Mouse (Mus musculus) forebrain, embryonic 14.5 days (tissue): ENCODE measurements around the gene Zfp59. TPM values are rescaled to one million over a fixed set of nuclear protein-coding genes. Genes with fewer than 3 reads are reported as not detected.
"Not testable (repeated sequence)": the region's sequence is repeated elsewhere in the genome, so short reads cannot be mapped to it uniquely, and the experiment has no call there.

Experiments used
- ATAC-seq: fragments of 200-750 bp; cut with Nextera tagmentation; 2 replicates; pipeline ENCODE4 v1.8.0; 2017; ENCODE audit warnings: mild to moderate bottlenecking, moderate library complexity
- DNase-seq: peaks from one replicate; pipeline ENCODE4 v3.0.0-alpha.2; 2015; ENCODE audit warnings: low spot score
- H3K27ac ChIP-seq: fragments of 300-500 bp; sonication (generic); 2 replicates; pipeline ENCODE4 v1.5.1; 2014; ENCODE audit warnings: low read depth, mild to moderate bottlenecking, control low read depth, low read length, moderate library complexity
- H3K27me3 ChIP-seq: fragments of 300-500 bp; sonication (generic); replicated peaks from 2 replicates; pipeline ENCODE4 v1.6.1; 2014; ENCODE audit warnings: low read length, control low read depth, mixed read lengths; ENCODE audit not compliant: control insufficient read depth, insufficient read depth
- H3K36me3 ChIP-seq: fragments of 300-500 bp; sonication (generic); 2 replicates; pipeline ENCODE4 v1.6.1; 2014; ENCODE audit warnings: low read length, control low read depth; ENCODE audit not compliant: control insufficient read depth, insufficient read depth
- H3K4me1 ChIP-seq: fragments of 300-500 bp; sonication (generic); 2 replicates; pipeline ENCODE4 v1.6.1; 2014; ENCODE audit warnings: antibody characterized with exemption, low read length, control low read depth; ENCODE audit not compliant: control insufficient read depth, insufficient read depth
- H3K4me2 ChIP-seq: fragments of 300-500 bp; sonication (generic); 2 replicates; pipeline ENCODE4 v1.6.1; 2014; ENCODE audit warnings: mild to moderate bottlenecking, control low read depth, low read length
- H3K4me3 ChIP-seq: fragments of 300-500 bp; sonication (generic); 2 replicates; pipeline ENCODE4 v1.5.1; 2014; ENCODE audit warnings: low read depth, low read length, control low read depth
- H3K9ac ChIP-seq: fragments of 300-500 bp; sonication (generic); 2 replicates; pipeline ENCODE4 v1.6.1; 2014; ENCODE audit warnings: mild to moderate bottlenecking, low read length, control low read depth, moderate library complexity
- H3K9me3 ChIP-seq: fragments of 300-500 bp; sonication (generic); replicated peaks from 2 replicates; pipeline ENCODE4 v1.6.1; 2016; ENCODE audit warnings: low read length, control low read depth, mixed read lengths; ENCODE audit not compliant: control insufficient read depth
- WGBS: fragments of 180-500 bp; shearing (Covaris S2); extraction: QIAGEN DNeasy Blood & Tissue Kit; methylation state at CpG from one replicate; pipeline ENCODE4 v1.1.7; 2014; 5-methylcytosine and 5-hydroxymethylcytosine counted together
- polyA plus RNA-seq: library from polyadenylated mRNA; unstranded; fragments of >200 nt; fragmentation: Nextera tagmentation; extraction: Ambion mirVana; gene quantifications from 2 replicates; pipeline ENCODE4 v1.2.1, GENCODE M21; 2014

Zfp59 gene
- polyA plus RNA-seq, 1 experiment from 2014 or later: 12.0 TPM

DNA sequence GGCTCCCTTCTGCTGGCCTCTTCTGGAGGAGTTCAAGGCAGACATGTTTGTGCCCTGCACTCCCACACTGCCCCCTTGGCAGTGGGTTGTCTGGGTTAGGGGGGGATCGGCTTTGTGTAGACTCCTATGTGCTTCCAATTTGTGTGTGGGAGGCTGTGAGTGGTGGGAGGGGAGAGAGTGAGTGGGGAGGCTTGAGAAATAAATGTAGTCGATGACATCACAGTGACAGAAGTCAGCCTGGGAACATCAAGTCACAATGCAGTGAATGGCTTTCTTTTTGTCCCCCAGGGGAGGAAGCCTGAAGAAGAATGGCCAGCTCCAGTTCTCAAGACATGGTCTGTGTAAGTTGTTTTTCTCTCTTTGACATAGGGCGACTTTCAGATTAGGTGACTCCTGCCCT is 31.5 kb upstream of the Zfp59 start, which contains the start of gene Zfp626:
Zfp626 (plus strand) TSS at position 301 of the 400 bp plus-strand sequence.
- H3K27ac ChIP-seq, H3K27me3 ChIP-seq, ATAC-seq, H3K4me1 ChIP-seq, H3K4me2 ChIP-seq, DNase-seq, H3K4me3 ChIP-seq, H3K9ac ChIP-seq, H3K9me3 ChIP-seq: not testable (repeated sequence)
- WGBS: 83% methylated on average over 2 of the region's 3 CpGs
- peaks cover 37% of the 10 kb centered on the region for H3K36me3 ChIP-seq

DNA sequence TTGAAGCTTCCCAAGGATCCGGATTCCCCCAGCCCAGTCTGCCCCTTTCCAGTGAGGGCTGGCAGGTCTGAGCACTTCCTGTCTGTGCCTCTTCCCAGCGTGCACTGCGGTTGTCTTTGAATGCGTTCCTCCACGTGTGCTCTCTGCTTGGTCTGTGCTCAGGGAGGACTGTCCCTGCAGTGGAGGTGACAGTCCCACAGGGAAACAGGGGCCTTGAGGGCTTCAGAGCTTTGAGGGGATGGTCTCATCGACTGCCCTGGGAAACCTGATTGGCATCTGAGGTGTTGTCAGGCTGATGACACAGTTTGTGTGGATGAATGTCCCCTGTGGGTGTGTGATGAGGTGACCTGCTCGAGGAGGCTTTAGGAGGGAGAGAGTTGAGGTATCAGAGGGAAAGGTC is 31.1 kb upstream of the Zfp59 start:
- not testable (repeated sequence) for ATAC-seq, DNase-seq, H3K4me2 ChIP-seq, H3K4me3 ChIP-seq, H3K4me1 ChIP-seq, H3K27ac ChIP-seq, H3K27me3 ChIP-seq, H3K9me3 ChIP-seq, H3K9ac ChIP-seq
- 84% methylated on average over 6 of the region's 7 CpGs for WGBS
- H3K36me3 ChIP-seq: peaks cover 41% of the 10 kb centered on the region

DNA sequence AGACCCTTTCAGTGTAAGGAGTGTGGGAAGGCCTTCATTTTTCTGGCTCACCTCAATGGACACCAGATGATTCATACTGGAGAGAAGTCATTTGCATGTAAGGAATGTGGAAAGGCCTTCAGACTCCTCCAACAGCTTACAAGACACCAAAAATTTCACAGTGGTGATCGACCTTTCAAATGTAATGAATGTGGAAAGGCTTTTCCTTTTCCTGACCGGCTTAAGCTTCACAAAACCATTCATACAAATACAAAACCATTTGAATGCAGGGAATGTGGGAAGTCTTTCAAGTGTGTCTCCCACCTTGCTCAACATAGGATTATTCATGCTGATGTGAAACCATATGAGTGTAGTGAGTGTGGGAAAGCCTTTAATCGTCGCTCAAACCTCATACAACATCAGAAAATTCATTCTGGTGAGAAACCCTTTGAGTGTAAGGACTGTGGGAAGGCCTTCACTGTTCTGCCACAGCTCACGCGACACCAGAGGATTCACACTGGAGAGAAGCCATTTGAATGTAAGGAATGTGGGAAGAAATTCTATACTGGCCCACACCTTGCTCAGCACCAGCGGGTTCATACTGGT is 19.8 kb upstream of the Zfp59 start:
- Histone ChIP-seq H3K4me3 (no peak overlapping the region), H3K4me1 (no peaks in the 10 kb centered on the region), H3K9me3 (peaks cover 4% of the 10 kb centered on the region; the same call in 1 of the 2 replicates), H3K4me2 (no peak overlapping the region), H3K36me3 (peaks cover 37% of the 10 kb centered on the region), H3K9ac (no peak overlapping the region), H3K27ac (no peak overlapping the region), H3K27me3 (no peaks in the 10 kb centered on the region)
- 84% methylated on average over 7 of the region's 7 CpGs for WGBS
- no peak for DNase-seq
- ATAC-seq: no peak

DNA sequence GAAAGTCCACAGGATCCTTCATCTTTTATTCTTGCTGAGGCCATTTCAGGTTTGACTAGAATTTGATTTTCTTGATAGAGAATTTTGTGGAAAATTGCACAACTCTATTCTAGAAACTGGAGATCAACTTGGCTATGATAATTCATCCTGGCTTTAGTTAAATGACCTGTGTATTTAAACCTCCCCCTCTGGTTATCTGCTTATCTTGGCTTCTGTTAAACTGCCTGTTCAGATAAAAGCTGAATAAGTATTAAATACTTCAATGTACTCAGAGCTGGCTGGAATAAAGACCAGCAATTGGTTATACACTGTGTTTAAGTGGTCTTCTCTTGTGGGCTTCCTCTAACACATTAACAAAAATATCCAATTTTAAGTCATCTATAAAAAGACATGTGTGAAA is 15.8 kb upstream of the Zfp59 start:
- Histone ChIP-seq H3K27ac (no peak overlapping the region), H3K9me3 (peaks cover 13% of the 10 kb centered on the region), H3K4me3 (no peak overlapping the region), H3K27me3 (no peaks in the 10 kb centered on the region), H3K4me1 (no peaks in the 10 kb centered on the region), H3K4me2 (no peak overlapping the region), H3K36me3 (peaks cover 25% of the 10 kb centered on the region), H3K9ac (no peak overlapping the region)
- ATAC-seq (no peak), DNase-seq (no peak)

DNA sequence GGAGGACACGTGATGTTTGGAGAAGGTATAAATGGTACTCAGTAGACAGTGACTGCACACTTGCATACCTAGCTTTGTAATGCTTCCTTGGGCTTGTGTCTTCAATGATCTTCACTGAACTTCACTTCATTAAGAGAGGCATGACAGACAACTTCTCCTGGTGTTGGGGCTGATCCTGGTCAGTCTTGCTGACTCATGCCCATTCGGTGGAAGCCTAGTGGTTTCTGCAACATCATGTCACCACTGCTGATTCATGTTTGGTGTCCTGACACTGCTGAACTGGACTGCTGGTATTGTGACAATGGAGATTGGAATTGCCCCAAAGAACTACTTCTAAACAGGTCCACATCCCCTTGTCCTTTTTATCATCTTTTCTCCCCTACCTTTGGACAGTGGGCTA is 4.3 kb upstream of the Zfp59 start:
- ATAC-seq: no peak
- Histone ChIP-seq H3K27ac (no peak overlapping the region), H3K4me1 (peaks cover 1% of the 10 kb centered on the region; the same call in 1 of the 2 replicates), H3K9ac (no peak overlapping the region), H3K4me2 (no peak overlapping the region), H3K4me3 (no peak overlapping the region), H3K27me3 (no peaks in the 10 kb centered on the region), H3K36me3 (no peaks in the 10 kb centered on the region), H3K9me3 (no peaks in the 10 kb centered on the region)
- 83% methylated on average over 2 of the region's 2 CpGs for WGBS
- DNase-seq: no peak

DNA sequence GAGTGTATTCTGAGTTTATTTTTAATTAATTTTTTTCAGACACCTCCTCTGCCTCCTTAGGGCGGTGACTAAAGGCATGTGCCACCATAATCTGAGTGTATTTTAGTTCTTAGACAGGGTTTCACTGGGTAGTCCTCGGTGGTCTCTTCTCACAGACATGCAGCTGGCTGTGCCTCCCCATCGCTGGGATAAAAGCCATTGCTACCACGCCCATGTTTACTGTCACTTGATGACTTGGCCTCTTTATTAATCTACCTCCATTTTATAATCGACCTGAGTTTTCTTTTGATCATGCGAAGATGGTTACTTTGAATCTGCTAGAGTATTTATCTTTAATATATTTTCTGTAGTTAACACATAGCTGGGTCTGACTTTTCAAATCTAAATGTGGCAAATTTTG is 511 bp upstream of the Zfp59 start:
- peak; percentile 38 for DNase-seq
- Histone ChIP-seq H3K27ac (peak overlapping the region; percentile 86), H3K4me1 (peaks cover 2% of the 10 kb centered on the region; the same call in 1 of the 2 replicates), H3K36me3 (no peaks in the 10 kb centered on the region), H3K9me3 (no peaks in the 10 kb centered on the region; the same call in 1 of the 2 replicates), H3K9ac (peak overlapping the region; percentile 76), H3K4me2 (peak overlapping the region; percentile 66), H3K4me3 (peak overlapping the region; percentile 46), H3K27me3 (no peaks in the 10 kb centered on the region)
- peak; percentile 42 for ATAC-seq
- 23% methylated on average over 6 of the region's 6 CpGs for WGBS

DNA sequence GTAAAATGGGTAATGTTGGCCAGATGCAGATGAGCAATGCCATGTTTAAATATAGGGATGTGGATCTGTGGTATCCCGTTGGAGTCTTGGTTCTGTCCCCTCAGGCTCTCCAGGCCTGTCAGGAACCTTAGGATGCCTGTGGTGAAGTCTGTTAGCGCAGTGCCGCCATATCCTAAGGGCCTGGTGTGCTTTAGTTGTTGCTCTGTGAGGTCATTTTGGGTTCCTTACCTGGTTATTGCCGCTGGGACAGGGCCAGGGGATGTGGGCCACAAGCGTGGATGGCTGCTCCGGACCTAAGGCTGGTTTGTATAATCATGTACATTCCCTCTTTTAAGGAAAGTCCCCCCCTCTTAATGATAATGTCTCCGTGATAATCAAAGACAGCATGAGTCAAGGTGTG is 1.2 kb downstream of the Zfp59 start:
- H3K27me3 ChIP-seq: no peaks in the 10 kb centered on the region
- H3K9ac ChIP-seq: no peak overlapping the region
- 97% methylated on average over 7 of the region's 7 CpGs for WGBS
- DNase-seq (no peak), ATAC-seq (no peak)
- H3K4me1 ChIP-seq: peaks cover 2% of the 10 kb centered on the region; the same call in 1 of the 2 replicates
- H3K27ac ChIP-seq: no peak overlapping the region
- 0 out of 2 replicates have a peak overlapping the region, but pooled peaks have one; percentile 46 for H3K4me3 ChIP-seq
- H3K4me2 ChIP-seq: no peak overlapping the region
- H3K9me3 ChIP-seq: no peaks in the 10 kb centered on the region; the same call in 1 of the 2 replicates
- peaks cover 2% of the 10 kb centered on the region; the same call in 1 of the 2 replicates for H3K36me3 ChIP-seq

DNA sequence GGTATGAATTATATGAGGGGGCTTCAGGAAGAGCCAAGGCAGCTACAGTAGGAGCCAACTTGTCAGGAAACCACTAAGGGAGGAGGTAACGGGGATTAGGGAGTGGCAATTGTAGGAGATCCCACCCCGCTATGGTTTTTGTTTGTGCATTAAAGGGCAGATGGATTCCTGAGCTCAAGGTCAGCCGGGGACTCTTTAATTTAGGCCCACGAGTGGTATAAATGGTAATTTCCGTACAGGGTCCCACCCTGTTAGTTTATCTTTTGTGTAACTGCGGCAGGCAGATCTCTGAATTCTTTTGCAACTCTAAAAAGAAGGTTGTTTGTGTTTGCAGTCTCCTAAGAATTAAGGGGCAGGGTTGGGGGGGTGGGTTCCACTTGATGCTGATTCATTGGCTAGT is 1.7 kb downstream of the Zfp59 start:
- H3K9me3 ChIP-seq: no peaks in the 10 kb centered on the region; the same call in 1 of the 2 replicates
- H3K27me3 ChIP-seq: no peaks in the 10 kb centered on the region
- H3K9ac ChIP-seq: no peak overlapping the region
- no peak overlapping the region for H3K4me2 ChIP-seq
- peaks cover 2% of the 10 kb centered on the region; the same call in 1 of the 2 replicates for H3K4me1 ChIP-seq
- no peak overlapping the region for H3K27ac ChIP-seq
- H3K36me3 ChIP-seq: peaks cover 7% of the 10 kb centered on the region
- no peak for ATAC-seq
- WGBS: 79% methylated on average over 6 of the region's 6 CpGs
- no peak for DNase-seq
- H3K4me3 ChIP-seq: no peak overlapping the region

DNA sequence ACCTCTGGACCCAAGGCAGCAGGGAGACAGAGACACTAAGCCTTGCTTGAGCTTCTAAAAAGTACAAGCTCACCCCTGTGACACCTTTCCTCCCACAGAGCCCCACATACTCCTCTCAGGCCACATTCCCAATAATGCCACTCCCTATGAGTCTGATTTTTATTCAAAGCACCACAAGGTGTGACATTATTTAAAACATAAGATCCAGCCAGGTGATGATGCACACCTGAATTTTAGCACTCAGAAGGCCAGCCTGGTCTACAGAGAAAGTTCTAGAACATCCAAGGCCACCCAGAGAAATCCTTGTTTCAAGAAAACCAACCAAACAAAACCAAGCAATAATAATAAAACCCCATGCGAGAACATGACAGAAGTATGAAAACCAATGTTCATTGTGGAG is 18.8 kb downstream of the Zfp59 start, which contains the start of gene Zfp607a:
Zfp607a (plus strand) TSS at position 301 of the 400 bp plus-strand sequence.
- ATAC-seq (no peak), DNase-seq (no peak)
- H3K9ac ChIP-seq: no peak within 1 kb of the TSS
- H3K9me3 ChIP-seq: no peaks in the 10 kb centered on the region
- no peaks in the 10 kb centered on the region for H3K27me3 ChIP-seq
- no peak within 1 kb of the TSS for H3K4me3 ChIP-seq
- peaks cover 13% of the 10 kb centered on the region for H3K36me3 ChIP-seq
- no peak within 1 kb of the TSS for H3K4me2 ChIP-seq
- no peak within 1 kb of the TSS for H3K27ac ChIP-seq
- 97% methylated on average over 1 of the region's 1 CpGs for WGBS
- H3K4me1 ChIP-seq: peaks cover 6% of the 10 kb centered on the region; the same call in 1 of the 2 replicates
